Mouse (Mus musculus) G1E (cell line): ENCODE data around the gene Taok1.

Experiments
- CTCF ChIP-seq: IDR thresholded peaks from 2 replicates; pipeline ENCODE4 v1.5.1; 2012; ENCODE audit warnings: low read depth, low read length, inconsistent platforms, mixed read lengths
- GATA1 ChIP-seq: IDR thresholded peaks from 2 replicates; pipeline ENCODE4 v1.6.1; 2012; ENCODE audit warnings: borderline replicate concordance, low read length, inconsistent platforms, mixed read lengths
- GATA2 ChIP-seq: IDR thresholded peaks from 2 replicates; pipeline ENCODE4 v1.6.1; 2012; ENCODE audit warnings: low read depth, low read length, inconsistent platforms, borderline replicate concordance
- POLR2AphosphoS5 ChIP-seq: IDR thresholded peaks from 2 replicates; pipeline ENCODE4 v1.6.1; 2012; ENCODE audit warnings: low read depth, low read length, inconsistent platforms; ENCODE audit not compliant: insufficient replicate concordance
- TAL1 ChIP-seq: conservative IDR thresholded peaks from 2 replicates; pipeline ENCODE4 v1.6.1; 2012; ENCODE audit warnings: low read depth, low read length, inconsistent platforms, mixed read lengths

DNA sequence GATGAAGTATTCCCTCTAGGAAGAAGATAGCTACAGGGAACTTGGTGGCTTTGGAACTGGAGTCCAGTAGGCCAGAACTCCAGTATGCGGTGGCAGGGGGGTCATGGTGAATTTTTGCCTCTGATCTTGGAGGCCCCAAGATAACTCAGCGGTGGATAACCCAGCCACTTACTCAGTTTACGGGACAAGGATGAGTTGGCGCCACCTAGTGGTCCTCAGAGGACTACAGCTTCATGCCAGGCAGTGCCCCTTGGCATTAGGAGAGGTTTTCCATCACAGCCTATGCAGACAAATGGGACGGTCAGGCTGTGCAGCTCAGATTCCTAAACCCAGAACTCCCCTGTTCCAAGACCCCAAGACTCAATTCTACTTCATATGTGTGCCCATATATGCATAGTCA is 106.2 kb downstream of the Taok1 start:
- TF ChIP-seq CTCF (peak; percentile 84), GATA1 (no peak), TAL1 (no peak), POLR2AphosphoS5 (no peak), GATA2 (no peak)
